Mouse (Mus musculus) cerebral cortex, adult 2 months (tissue): ENCODE measurements around the gene Atg101.

Experiments
- WGBS: fragments of 180-500 bp; shearing (Covaris S2); methylation state at CpG from one replicate; pipeline ENCODE4 v1.1.7; 2018; 5-methylcytosine and 5-hydroxymethylcytosine counted together

Gene Atg101

DNA sequence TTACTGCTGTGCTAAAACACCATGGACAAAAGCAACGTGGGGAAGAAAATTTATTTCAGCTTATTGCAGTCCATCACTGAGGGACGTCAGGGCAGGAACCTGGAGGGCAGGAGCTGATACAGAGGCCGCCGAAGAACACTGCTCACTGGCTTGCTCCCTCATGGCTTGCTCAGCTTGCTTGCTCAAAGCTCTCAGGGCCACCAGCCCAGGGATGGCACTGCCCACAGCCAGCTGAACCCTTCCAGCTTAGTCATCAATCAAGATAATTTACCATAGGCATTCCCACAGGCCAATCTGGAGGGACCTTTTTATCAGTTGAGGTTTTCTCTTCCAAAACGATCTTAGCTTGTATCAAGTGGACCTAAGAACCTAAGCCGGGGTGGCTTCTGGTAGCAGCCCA lies 27.9 kb downstream of the Atg101 start:
- WGBS: 77% methylated on average over 6 of the region's 6 CpGs

DNA sequence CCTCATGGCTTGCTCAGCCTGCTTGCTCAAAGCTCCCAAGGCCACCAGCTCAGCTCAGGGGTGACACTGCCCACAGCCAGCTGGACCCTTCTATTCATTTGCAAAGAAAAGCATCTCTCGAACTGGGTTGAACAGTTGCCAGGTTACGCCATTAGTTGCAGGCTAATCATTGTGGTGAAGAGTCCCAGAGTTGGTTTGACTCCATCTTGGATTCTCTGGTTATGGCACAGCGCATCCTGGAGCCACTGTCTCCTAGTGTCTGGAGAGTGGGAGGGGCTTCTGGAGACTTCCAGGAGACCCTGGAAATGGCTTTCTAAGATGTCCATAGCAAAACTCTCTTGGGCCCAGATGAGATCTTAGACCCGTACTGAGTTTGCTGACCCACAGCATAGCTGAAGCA lies 31.3 kb downstream of the Atg101 start:
- WGBS: 71% methylated on average over 4 of the region's 4 CpGs

- WGBS: 2% methylated on average over 11 of the region's 11 CpGs
These were observed 31.8 kb downstream of the Atg101 start for GRCm38 (mm10) chr15:101315832-101316231.

DNA sequence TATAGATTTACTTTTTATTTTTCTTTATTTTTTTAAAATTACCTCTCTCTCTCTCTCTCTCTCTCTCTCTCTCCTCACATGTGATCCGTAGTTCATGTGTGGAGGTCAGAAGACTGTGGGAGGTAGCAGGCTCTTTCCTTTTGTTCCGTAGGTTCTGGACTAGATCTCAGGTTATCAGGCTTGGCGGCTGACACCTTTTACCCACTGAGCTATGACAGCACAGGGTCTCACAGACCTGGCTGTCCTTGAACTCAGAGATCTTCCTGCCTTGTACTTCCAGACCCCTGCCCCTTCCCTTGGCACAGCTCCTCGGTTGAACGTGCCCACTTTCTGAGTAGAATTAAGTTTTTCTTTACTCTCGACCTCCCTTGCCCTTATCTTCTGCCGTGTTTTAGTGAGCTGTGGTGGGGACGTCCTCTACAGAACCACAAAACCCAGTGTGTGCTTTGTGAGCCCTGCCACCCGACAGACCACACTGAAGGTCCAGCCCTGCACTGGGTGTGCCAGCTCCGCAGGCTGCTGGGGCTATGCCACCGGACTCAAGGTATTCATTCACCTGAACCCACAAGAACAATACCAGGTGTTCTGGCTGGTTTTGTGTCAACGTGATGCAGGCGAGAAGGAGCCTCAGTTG lies 32.3 kb downstream of the Atg101 start:
- WGBS: 48% methylated on average over 13 of the region's 13 CpGs

DNA sequence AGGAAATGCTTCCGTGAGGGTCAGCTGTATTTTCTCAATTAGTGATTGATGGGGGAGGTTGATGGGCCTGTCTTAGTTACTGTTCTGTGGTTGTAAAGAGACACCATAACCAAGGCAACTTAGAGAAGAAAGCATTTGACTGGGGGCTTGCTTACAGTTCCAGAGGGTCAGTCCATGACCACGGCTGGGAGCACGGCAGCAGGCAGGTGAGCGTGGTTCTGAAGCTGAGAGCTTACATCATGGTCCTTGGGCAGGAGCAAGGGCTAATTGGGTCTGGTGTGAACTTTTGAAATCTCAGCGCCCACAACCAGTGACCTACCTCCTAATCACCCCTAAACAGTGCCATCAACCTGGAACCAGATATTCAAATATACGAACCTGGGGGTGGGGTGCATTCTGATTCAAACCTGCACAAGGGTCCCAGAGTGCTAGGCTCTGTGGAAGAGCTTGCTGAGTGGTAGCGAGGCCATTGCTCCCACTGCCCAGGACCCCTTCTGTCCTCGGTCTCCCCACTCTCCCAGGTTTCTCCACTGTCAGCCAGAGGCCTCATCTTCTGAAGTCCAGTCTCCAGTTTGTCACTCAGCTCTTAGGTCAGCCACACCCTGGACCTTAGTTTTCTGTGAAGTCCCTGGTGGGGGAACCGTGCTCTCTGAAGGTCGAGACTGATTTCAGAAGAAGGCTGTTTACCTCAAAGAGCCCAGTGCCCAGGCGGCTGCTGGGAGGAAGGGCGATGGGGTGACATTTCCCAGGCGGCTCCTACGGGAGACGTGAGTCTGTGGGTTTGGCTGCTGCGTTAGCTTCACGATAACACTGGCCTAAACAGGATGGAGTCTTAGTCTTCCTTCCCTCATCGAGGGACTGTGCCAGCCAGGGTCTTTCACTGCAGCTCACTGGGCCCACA lies 33.1 kb downstream of the Atg101 start:
- 86% methylated on average over 18 of the region's 18 CpGs for WGBS

- 70% methylated on average over 2 of the region's 2 CpGs for WGBS
These were observed 33.9 kb downstream of the Atg101 start for GRCm38 (mm10) chr15:101317814-101318500.

GRCm38 (mm10) chr15:101318889-101319765 lies 35.1 kb downstream of the Atg101 start:
- 76% methylated on average over 14 of the region's 14 CpGs for WGBS

DNA sequence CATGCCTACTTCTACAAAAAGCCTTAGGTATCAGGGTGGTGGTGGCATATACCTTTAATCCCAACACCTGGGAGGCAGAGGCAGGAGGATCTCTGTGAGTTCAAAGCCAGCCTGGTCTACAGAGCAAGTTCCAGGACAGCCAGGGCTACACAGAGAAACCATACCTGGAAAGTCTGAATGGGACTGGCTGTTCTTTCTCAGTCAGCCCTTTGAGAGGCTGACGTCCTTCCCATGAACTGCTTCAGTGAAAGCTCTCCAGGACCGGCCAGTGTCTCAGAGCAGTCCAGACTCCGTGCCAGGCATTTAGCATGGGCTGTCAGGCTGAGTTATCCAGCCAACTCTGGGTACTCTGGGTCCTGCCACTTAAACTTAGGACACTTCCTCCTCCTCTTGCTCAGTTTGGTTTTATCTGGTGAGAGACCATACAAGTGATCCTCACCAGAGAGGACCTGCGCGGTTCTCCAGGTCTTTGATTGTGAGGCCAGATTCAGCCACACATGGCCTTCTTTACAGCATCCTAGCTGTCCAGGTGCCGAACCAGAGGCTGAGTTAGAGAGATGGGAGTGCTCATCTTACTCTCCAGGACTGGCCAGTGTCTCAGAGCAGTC lies 36.0 kb downstream of the Atg101 start:
- 79% methylated on average over 6 of the region's 6 CpGs for WGBS

- WGBS: 76% methylated on average over 6 of the region's 6 CpGs
These were observed 36.6 kb downstream of the Atg101 start for GRCm38 (mm10) chr15:101320618-101321041.

- WGBS: 71% methylated on average over 5 of the region's 5 CpGs
These were observed 37.1 kb downstream of the Atg101 start for GRCm38 (mm10) chr15:101321126-101321525.

DNA sequence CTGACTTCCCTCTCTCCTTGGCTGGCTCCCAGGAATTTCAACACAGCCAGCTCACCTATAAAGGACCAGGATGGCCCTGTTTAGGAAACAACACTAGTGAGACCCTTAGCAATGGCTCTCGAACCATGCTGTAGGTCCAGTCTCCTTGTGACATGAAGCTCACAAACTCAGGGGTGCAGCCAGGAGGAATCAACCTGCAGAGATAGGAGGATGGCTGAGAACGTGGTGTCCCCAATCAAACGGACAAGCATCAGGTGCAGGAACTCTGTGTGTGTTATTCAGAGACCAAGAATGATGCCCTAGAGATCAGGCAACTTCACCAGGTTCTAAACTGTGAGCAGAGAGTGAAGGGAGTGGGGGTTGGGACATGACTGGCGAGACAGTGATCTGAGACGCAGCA lies 38.0 kb downstream of the Atg101 start:
- 95% methylated on average over 5 of the region's 5 CpGs for WGBS

- 94% methylated on average over 7 of the region's 7 CpGs for WGBS
These were observed 38.6 kb downstream of the Atg101 start for GRCm38 (mm10) chr15:101322640-101323039.

DNA sequence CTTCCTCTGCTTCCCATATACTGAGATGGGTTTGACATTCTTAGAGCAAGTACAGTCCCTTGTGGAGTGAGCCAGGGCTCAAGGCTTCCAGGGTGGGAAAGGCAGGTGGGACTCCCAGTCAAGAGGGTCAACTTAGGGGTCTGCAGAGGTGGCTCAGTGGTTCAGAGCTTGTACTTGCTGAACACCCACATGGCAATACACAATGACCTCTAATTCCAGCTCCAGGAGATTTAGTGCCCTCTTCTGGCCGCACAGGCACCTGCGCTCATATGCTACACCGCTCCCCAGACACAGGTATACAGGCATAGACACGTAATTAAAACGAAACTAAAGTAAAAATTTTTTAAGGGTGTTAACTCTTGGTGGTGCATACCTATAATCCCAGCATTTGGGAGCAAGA lies 39.4 kb downstream of the Atg101 start:
- WGBS: 94% methylated on average over 5 of the region's 5 CpGs

DNA sequence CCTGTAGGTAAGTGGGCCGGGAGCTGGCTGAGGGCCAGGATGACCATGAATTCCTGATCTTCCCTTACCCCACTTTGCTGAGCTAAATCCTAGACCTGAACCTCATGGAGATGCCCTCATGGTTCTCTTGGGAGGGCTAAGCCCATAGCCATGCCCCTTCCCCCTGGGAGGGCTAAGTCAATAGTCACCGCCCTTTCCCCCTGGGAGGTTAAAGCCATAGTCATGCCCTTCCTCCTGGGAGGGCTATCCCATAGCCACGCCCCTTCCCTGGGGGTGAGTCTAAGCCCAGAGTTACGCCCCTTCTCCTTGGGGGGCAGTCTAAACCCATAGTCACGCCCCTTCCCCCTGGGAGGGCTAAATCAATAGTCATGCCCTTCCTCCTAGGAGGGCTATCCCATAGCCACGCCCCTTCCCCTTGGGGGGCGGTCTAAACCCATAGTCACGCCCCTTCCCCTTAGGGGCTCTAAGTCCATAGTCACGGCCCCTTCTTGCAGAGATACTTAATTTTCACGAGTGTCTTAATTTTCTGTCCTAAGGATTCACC lies 42.0 kb downstream of the Atg101 start:
- WGBS: 40% methylated on average over 10 of the region's 10 CpGs

DNA sequence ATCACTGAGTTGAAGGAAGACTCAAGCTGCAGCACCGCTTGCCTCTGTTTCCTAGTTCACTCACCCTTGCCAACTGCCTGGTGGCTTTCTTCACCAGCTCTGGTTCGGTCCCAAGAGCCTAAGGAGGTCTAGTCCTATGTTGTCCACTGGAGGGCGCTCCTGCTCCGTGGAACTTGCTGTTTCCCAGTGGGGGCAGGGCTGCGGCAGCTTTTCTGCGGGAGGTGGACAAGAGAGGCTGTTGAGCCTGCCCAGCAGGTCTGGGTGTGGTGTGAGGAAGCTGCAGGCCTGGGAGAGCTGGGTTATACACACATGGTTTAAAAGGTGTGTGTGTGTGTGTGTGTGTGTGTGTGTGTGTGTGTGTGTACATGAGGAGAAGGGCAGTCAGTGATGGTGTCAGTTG lies 43.2 kb downstream of the Atg101 start:
- WGBS: under 1% methylated on average over 6 of the region's 6 CpGs

DNA sequence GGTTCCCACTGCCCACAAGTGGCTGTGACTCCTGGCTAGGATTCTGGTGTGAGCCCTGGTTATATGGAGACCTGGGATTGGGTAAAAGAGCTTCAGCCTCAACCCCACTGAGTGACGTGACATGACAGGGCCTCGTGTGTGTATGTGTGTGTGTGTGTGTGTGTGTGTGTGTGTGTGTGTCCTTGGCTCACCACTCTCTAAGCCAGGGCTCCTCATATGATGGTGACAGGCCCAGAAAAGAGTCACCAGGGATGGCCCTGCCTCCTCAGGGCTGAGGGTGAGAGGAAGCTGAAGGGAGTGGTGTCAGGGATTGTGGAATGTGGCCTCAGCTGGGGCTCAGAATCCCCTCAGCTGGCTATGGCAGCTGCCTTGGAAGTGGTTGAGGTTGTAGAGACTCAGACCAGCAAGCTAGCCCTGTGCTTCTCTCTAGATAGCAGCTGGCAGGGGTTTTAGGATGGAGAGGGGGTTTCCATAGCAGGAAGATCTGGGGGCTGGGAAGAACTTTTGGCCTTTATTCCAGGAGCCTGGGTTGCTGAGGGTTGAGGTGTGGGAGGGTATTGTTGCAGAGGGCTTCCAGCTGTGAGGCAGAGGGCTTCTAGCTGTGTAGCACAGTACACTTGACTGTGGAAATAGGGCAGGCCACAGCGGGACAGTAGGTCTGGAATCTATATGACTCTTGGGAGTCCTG lies 44.9 kb downstream of the Atg101 start:
- WGBS: 79% methylated on average over 3 of the region's 3 CpGs

GRCm38 (mm10) chr15:101329564-101329892 lies 45.5 kb downstream of the Atg101 start:
- WGBS: 67% methylated on average over 3 of the region's 3 CpGs

DNA sequence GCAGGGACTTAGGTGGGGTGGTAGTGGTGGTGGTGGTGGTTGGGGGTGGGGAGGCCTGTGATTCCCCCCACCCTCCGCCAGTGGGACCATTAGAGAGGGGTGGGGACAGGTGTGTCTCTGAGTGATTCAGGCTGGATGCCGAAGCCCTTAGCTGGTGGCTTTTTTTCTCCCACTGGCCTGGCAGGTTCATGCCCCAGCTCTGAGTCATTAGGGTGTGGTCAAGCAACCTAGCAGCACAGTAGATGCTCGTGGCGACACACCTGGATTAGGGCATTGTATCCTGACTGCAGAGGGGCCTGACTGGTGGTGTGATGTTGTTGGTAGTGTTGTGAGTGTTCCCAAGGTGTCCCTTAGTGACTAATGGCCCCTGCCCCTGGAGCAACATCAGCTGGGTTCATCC lies 47.0 kb downstream of the Atg101 start:
- 92% methylated on average over 4 of the region's 4 CpGs for WGBS

DNA sequence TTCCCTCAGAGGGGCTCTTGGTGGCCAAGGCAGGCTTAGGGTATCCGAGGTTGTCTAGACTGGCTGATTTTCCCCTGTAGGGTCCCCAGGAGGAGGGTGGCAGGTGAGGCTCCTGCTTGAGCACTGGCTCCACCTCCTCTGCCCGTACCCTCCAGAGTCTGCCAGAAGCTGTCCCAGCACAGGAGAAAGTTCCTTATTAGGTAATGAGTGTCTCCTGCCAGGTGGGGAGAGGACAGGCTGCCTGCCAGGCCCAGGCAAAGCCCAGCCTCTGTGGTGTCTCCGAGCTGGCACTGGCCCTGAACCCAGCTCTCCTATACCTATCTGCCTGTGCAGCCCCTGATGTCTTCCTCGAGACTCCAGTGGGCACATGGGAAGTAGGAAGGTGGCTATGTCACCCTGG lies 48.3 kb downstream of the Atg101 start:
- WGBS: 85% methylated on average over 4 of the region's 4 CpGs

- 36% methylated on average over 1 of the region's 1 CpGs for WGBS
These were observed 49.1 kb downstream of the Atg101 start for GRCm38 (mm10) chr15:101333165-101333564.
